Mouse (Mus musculus): ENCODE measurements around the gene Slco1a4. TPM values are rescaled to one million over a fixed set of nuclear protein-coding genes. Genes with fewer than 3 reads are reported as not detected.

The Slco1a4 gene
- polyA plus RNA-seq, 1 experiment: not detected

DNA sequence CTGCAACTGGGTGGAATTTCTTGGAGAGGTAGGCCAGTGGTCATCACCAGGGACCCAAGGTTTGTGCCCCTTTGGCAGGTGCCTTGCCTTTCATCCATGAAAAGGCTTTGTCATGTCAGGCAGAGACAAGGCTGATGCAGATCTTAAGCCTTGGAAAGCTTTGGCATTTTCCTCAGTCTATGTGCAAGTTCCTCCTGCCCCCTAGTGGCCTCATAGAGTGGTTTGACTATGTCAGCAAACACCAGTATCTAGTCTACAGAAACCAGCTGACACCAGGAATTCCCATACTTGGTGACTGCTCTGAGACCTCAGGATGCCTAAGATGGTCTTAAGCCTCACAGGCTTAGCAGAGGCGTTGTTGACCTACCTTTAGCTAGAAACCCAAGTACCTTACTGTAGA lies 58.2 kb downstream of the Slco1a4 start:
- Histone ChIP-seq H3K27me3 (ENCODE audit: control insufficient read depth, insufficient read depth, low read length, poor library complexity, severe bottlenecking) (no peaks in the 10 kb centered on the region), H3K4me1 (ENCODE audit: control insufficient read depth, insufficient read depth, low read length) (no peaks in the 10 kb centered on the region), H3K9ac (ENCODE audit: low read depth, poor library complexity, severe bottlenecking) (no peak overlapping the region), H3K9me3 (replicated peaks; ENCODE audit: control insufficient read depth, insufficient read depth, low read length, poor library complexity, severe bottlenecking) (no peaks in the 10 kb centered on the region), H3K4me3 (ENCODE audit: low read depth, low read length) (no peak overlapping the region), H3K27ac (ENCODE audit: insufficient read depth, low read length) (no peak overlapping the region), H3K36me3 (ENCODE audit: control insufficient read depth, insufficient read depth, low read length, poor library complexity, severe bottlenecking) (no peaks in the 10 kb centered on the region)
- TF ChIP-seq POLR2A (IDR thresholded peaks at IDR 0.05; ENCODE audit: insufficient read depth, low read length) (no peak), CTCF (IDR thresholded peaks at IDR 0.05; ENCODE audit: low read depth, low read length) (no peak), EP300 (IDR thresholded peaks at IDR 0.05; ENCODE audit: insufficient read depth, low read depth, low read length) (no peak)

DNA sequence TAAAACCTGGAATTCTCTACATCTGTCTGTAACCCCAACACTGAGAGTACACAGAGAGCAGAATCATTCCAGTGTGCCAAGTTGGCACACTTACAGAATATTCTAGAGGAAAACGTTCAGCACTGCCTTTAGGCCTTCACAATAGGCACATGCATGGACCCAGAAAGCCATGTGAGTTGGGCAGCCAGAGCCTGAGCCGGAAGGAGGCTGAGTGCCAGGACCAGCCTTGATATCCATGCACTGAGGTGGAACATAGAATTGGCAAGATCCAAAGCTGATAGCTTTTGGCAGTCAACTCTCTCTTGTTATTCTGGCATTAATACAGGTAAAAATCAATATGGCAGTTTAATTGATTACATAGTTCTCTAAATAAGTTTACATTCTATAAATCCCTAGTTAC lies 81.5 kb downstream of the Slco1a4 start:
- H3K4me1 ChIP-seq (ENCODE audit: control insufficient read depth, insufficient read depth, low read length): no peaks in the 10 kb centered on the region
- H3K36me3 ChIP-seq (ENCODE audit: control insufficient read depth, insufficient read depth, low read length, poor library complexity, severe bottlenecking): no peaks in the 10 kb centered on the region
- H3K27me3 ChIP-seq (ENCODE audit: control insufficient read depth, insufficient read depth, low read length, poor library complexity, severe bottlenecking): no peaks in the 10 kb centered on the region
- H3K4me3 ChIP-seq (ENCODE audit: low read depth, low read length): no peak overlapping the region
- no peak overlapping the region for H3K9ac ChIP-seq (ENCODE audit: low read depth, poor library complexity, severe bottlenecking)
- peaks cover 2% of the 10 kb centered on the region; the same call in 1 of the 2 replicates for H3K9me3 ChIP-seq (replicated peaks; ENCODE audit: control insufficient read depth, insufficient read depth, low read length, poor library complexity, severe bottlenecking)
- no peak overlapping the region for H3K27ac ChIP-seq (ENCODE audit: insufficient read depth, low read length)
- TF ChIP-seq CTCF (IDR thresholded peaks at IDR 0.05; ENCODE audit: low read depth, low read length) (no peak), POLR2A (IDR thresholded peaks at IDR 0.05; ENCODE audit: insufficient read depth, low read length) (no peak), EP300 (IDR thresholded peaks at IDR 0.05; ENCODE audit: insufficient read depth, low read depth, low read length) (no peak)

DNA sequence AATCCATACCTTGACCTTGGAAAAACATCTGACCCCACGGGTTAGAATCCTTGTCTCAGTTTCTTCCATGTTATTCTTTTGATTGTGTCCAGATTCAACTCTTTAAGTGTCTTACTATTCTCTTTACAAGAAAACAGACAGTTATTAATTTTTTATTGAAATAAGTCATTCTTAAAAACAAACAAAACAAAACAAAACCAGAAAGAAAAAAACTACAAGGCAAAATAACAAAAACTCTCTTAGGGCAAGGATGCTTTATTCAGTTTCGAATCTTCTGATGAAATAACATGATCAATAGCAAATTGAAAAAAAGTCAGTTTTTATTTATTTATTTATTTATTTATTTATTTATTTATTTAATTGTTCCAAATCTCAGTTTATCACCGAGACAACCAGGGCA lies 82.3 kb downstream of the Slco1a4 start, which contains the start of gene Gm5724:
Gene Gm5724, minus strand, starts transcription at position 101 of the 400 bp plus-strand sequence.
- H3K4me1 ChIP-seq (ENCODE audit: control insufficient read depth, insufficient read depth, low read length): no peaks in the 10 kb centered on the region
- no peak within 1 kb of the TSS for H3K27ac ChIP-seq (ENCODE audit: insufficient read depth, low read length)
- no peaks in the 10 kb centered on the region for H3K36me3 ChIP-seq (ENCODE audit: control insufficient read depth, insufficient read depth, low read length, poor library complexity, severe bottlenecking)
- no peaks in the 10 kb centered on the region for H3K27me3 ChIP-seq (ENCODE audit: control insufficient read depth, insufficient read depth, low read length, poor library complexity, severe bottlenecking)
- no peak within 1 kb of the TSS for H3K4me3 ChIP-seq (ENCODE audit: low read depth, low read length)
- TF ChIP-seq EP300 (IDR thresholded peaks at IDR 0.05; ENCODE audit: insufficient read depth, low read depth, low read length) (no peak), CTCF (IDR thresholded peaks at IDR 0.05; ENCODE audit: low read depth, low read length) (no peak), POLR2A (IDR thresholded peaks at IDR 0.05; ENCODE audit: insufficient read depth, low read length) (no peak)
- H3K9me3 ChIP-seq (replicated peaks; ENCODE audit: control insufficient read depth, insufficient read depth, low read length, poor library complexity, severe bottlenecking): peaks cover 2% of the 10 kb centered on the region; the same call in 1 of the 2 replicates
- no peak within 1 kb of the TSS for H3K9ac ChIP-seq (ENCODE audit: low read depth, poor library complexity, severe bottlenecking)

Other genes starting within 250 kb of the Slco1a4 start
- gene Slco1b2, start 226.7 kb downstream of the Slco1a4 start, polyA plus RNA-seq (2011; ENCODE audit: insufficient read depth, insufficient read length, low read depth, missing spikeins): not detected in 2 replicates
- gene Gm5724, start 82.4 kb downstream of the Slco1a4 start, polyA plus RNA-seq (2011; ENCODE audit: insufficient read depth, insufficient read length, low read depth, missing spikeins): 0.27 TPM in 1 of 2 replicates, not detected in the other
- gene Slco1a1, start 90.8 kb upstream of the Slco1a4 start, polyA plus RNA-seq (2011; ENCODE audit: insufficient read depth, insufficient read length, low read depth, missing spikeins): not detected in 2 replicates
- not detected in 2 replicates for gene Gm6614, start 155.2 kb upstream of the Slco1a4 start, polyA plus RNA-seq (2011; ENCODE audit: insufficient read depth, insufficient read length, low read depth, missing spikeins)